Mouse (Mus musculus) heart, adult 8-10 months (tissue): ENCODE results near the gene Triobp. TPM values are rescaled to one million over a fixed set of nuclear protein-coding genes. Genes with fewer than 3 reads are reported as not detected.

Experiments
- DNase-seq: peaks from one replicate; pipeline ENCODE4 v3.0.0; 2022; ENCODE audit warnings: low spot score
- total RNA-seq, 4 experiments: library from RNA; stranded (reverse); gene quantifications; 2 replicates each; pipeline ENCODE4 v1.2.4; 2022

Gene Triobp
- total RNA-seq, 4 experiments from 2014 or later = 30.2 to 31.3 (median 31.0) TPM

DNA sequence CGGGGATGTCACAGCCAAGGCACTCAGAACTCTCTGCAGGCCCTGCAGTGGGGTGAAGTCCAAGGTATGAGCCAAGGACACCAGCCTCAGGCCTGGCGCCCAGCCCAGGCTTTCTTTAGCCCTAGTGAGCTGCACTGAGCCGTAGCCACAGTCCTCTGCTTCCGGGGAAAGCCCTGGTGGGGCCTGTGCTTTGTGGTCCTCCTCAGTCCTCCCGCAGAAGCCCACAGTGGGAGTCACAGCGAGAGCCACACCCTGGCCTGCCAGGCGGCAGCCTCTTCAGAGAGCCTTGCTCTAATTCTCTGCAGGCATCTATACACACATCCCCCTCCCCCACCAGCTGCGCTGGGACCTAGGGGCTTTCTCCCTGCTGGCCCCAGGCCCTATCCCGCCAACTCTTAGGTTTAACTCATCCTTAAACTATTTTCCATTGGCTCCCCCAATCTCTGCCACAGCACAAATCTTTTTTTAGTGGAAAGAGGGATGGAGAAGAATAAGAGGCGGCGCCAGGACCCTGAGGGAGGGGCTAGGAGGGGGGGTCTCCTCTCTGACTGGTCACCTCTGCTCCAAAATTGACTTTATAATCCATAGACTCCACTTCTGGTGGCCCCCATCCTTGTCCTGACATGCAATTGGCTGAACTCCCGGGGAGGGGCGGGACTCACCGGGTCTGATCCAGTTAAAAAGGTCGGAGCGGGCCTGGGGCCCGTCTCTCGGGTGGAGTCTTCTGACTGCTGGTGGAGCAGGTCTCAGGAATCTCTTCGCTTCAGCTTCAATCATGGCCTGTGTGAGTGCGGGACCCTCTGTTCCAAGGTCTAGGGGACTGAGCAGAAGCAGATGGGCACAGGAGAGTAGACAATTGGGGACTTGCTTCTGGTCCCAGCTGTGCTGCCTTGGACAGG, 21.3 kb upstream of the Triobp start, which contains the start of gene Lgals1:
Gene Lgals1, plus strand, starts transcription at position 705 of the 899 bp plus-strand sequence.
- peak; percentile 91 for DNase-seq

DNA sequence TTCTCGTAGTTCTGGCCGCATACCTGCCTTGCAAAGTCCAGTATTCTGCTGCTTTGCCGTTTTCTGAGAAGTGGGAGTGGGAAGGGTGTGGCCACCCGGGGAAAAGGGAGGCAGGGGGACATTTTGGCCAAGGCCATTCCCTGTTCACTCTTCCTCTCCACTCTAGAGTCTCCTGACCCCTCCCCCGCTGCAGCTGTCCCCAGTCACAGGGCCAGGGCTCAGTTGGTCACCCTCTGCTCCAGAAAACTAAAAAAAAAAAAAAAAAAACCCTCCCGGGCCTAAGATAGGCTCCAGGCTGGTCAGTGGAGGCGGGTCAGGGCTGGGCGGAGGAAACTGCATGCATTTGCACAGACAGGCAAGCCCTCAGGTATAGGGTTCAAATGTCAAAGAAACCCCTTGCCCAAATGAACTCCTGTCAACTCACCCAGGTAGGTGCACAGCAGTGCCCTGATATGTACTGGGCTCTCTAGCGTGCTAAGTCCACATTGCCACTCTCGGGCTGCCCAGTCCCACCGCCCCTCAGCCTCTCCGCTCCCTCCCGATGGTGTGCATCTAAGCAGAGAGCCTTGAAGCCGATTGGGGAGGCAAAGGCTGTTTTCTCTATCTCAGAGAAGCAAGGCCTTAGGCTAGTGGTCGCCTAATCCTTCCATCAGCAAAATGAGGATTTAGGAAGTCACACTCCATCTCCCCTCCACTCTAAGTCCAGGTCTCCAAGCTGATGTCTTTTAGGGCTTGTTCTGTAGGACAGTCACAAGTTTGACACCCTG, 20.3 kb upstream of the Triobp start:
- no peak for DNase-seq

- peak; percentile 75 for DNase-seq
Measured at GRCm38 (mm10) chr15:78927788-78928457, 19.6 kb upstream of the Triobp start.

DNA sequence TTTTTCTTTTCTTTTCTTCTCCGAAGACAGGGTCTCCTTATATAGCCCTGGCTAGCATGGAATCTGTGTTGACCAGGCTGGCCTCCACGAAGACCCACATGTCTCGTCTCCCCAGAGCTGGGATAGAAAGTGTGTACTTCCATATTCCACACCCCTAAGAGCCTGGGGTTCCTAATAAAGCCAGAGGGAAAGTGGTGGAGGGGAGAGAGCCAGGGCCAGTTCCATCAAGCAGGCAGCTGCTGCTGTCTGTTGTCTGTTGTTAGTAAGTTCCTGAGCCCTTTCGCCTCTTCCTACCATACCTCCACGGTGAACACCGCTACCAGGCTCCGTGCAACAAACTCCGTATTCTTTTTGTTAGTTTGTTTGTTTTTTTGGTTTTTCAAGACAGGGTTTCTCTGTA, 19.0 kb upstream of the Triobp start:
- DNase-seq = no peak

DNA sequence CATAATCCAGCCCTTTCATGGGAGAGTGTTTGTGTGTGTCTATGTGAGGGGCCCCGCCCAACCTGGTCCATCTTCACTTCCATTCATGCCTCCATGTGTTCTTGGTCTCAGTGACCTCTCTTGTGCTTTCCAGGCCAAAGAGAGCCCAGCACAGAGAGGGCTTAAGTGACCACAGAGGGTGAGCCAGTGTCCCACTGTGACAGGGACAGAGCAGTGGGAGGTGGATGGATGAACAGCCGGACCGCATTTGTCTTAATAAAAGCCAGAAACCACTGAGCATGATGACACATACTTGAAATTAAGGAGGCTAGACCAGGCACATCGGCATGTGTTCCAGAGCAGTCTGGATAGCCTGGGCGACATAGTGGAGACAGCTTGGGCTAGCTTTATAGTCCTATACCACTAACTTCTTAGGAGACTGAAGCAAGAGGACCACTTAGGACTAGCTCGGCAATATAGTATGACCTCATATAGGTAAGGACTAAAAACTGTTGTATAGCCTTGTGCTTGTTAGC, 17.3 kb upstream of the Triobp start:
- no peak for DNase-seq

GRCm38 (mm10) chr15:78930801-78931426, 16.6 kb upstream of the Triobp start:
- no peak for DNase-seq

DNA sequence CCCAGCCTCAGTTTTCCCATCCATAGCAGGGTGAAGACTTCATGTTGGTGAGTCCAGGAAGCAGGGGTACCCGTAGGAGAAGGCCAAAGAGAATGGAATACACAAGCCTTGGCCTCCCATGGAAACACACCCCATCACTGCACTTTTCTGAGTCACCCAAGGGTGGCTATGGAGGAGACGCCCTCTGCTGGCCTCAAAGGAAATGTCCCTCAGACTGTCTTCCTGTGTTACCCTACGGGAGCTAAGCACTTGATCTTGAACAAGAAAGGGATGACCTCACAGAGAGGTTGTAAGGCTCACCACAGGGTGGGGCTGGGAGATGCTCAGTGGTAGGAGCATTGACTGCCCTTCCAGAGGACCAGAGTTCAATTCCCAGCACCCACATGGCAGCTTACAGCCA, 15.9 kb upstream of the Triobp start:
- peak; percentile 47 for DNase-seq

DNA sequence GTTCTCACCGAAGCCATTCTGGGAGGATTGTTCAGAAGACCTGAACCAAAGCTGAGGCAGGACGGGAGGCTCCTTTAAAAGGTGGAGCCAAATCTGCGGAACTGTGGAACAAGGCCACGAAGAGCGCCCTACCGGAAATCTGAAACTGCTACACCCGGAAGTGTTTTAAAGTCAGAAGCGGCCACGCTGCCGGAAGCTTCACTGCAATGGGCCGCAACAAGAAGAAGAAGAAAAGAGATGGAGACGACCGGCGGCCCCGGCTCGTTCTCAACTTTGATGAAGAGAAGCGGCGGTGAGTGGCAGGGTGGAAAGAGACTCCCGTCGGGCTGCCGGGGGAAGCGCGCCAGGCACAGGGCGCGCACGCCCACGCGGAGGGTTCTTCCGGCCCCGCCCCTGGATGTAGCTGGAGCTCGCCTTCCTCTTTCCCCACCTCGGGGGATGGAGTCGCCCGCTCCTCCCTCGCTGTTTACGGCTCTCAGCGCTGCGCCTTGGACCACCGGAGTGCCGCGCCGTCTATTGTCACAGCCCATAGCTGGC, 12.7 kb upstream of the Triobp start, which contains the start of gene Nol12:
Gene Nol12, plus strand, starts transcription at position 150 of the 537 bp plus-strand sequence.
- peak; percentile 88 for DNase-seq

GRCm38 (mm10) chr15:78936403-78936802, 11.1 kb upstream of the Triobp start:
- no peak for DNase-seq

- no peak for DNase-seq
Measured at GRCm38 (mm10) chr15:78937311-78937710, 10.2 kb upstream of the Triobp start.

DNA sequence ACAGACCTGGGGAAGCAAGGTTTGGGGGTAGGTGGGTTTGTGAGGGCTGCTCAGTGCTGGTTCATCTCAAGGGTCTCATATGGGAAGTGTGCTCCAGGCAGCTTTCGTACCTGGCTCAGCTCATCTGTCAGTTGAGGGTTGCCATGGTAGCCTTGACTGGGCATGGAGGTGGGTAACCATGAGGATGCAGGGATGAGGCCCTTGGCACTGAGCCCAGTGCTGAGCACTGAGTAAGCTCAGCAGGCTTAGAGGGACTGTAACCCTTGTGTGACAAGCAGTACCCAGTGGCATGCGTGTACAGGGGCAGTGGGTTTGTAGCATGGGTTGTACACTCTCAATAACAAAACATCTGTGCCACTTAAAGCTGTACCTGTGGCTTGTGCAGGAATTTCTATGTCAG, 9.6 kb upstream of the Triobp start:
- DNase-seq = no peak

- DNase-seq = no peak
Measured at GRCm38 (mm10) chr15:78940325-78940724, 7.2 kb upstream of the Triobp start.

DNA sequence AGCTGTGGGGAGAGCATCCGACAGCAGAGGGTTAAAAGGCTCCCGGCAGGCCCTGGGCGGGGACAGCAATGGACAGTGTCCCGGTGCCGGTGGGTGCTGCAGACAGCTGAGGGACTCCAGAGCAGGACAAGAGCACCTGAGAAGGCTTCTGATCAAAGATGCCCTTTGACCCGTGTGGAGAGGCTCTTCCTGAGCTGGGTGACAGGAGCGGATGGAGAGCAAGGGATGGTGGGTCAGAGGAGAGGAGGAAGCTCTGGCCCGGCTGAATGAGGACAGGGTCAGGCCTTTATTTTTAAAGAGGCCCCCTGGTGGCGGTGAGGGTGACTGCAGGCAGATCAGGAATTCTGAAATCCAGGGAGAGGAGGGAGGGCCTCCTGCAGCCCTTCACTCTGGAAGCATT, 4.9 kb upstream of the Triobp start:
- peak; percentile 82 for DNase-seq

- DNase-seq = no peak
Measured at GRCm38 (mm10) chr15:78946232-78946631, 1.3 kb upstream of the Triobp start.

GRCm38 (mm10) chr15:78948152-78948725, 715 bp downstream of the Triobp start:
- DNase-seq = no peak

DNA sequence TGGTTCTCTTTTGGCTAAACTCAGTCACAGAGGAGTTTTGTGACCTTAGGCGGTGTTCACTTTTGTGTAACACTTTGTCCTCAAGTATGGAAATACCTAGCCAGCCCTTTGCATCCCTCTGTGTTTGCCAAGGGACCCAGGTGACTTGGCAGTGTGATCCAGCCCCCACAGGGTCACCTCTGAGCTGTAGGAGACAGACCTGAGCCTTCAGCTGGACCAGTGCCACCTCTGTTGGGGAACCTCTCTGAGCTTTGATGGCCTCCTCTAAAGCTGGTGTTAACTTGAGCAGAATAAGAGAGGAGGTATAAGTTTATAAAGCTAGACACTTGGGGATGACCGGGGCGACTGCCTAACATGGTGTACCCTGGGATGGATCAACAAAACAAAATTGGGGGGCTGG, 1.4 kb downstream of the Triobp start:
- DNase-seq = no peak

GRCm38 (mm10) chr15:78955663-78956062, 8.1 kb downstream of the Triobp start:
- no peak for DNase-seq

DNA sequence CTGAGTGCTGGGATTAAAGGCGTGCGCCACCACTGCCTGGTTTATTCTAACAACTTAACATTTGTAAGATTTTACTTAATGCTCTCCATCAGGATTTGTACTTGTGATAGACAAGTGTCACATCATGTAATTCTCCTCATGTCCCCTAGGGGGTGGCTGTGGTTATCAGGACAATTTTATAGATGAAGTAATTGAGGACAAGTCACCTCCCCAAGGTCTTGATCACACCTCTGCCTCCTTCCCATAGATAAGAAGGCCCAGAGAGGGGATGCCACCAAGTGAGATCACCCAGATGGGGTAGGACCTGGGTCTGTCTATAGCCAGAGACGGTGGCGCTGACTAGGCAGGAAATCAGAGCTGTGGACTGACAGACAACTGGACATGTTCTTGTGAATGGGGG, 8.8 kb downstream of the Triobp start:
- DNase-seq = no peak

- DNase-seq = no peak
Measured at GRCm38 (mm10) chr15:78957021-78957420, 9.5 kb downstream of the Triobp start.

DNA sequence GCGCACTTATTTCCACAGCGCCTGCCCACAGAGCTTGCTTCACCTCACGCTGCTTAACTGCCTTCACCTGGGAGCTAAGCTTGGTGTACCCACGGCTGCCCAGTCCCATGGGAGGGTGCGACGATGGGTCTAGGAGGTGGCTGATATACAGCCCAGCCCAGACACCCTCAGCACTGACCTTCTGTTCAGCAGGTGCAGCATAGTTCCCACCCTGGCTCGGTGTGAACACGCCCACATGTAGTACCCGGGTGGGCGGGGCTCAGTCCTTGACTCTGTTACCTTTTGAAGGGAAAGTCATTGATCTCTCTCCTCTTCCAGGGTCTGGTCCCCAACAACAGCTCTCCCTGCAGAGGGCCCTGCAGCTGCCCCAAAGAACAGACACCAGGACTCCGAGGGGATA, 12.0 kb downstream of the Triobp start:
- DNase-seq = no peak

DNA sequence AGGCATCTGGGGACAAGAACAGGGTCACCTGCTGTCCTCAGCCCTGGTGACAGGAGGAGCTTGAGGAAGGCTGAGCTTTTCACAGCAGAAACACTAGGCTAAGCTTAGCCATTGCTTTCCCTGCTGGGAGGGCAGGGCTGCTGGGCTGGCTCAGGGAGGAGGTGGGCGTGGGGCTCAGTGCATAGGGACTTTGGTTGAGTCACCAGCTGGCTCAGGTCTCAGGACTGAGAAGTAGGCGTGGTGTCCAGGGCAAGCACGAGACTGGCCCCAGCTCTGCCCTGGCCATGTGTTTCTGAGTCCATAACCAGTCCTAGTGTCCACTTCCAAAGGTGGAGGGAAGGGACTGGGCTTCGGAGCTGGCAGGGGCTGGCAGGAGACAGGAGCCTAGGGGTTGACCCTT, 12.6 kb downstream of the Triobp start:
- DNase-seq = peak; percentile 57
